12 mouse cellular contexts compared by ENCODE assay signal in genomic region chr8:121086004-121086900, GRCm38 (mm10). TPM values are rescaled to one million over a fixed set of nuclear protein-coding genes. Genes with fewer than 3 reads are reported as not detected.
A peak's percentile ranks its signal among the peaks of the same experiment; 100 is the strongest.
DNase-seq lines count a peak whose midpoint lies in the region; ATAC-seq lines count a peak whose summit lies in the region.
"Had no signal": no experiment of that assay in that cellular context is flagged by ENCODE, and none has a peak within 500 bp of the region (broad histone marks: within the 10 kb centered on the region; RNA-seq: fewer than 3 reads in every experiment).

No protein-coding gene starts in this region.

- H3K27ac ChIP-seq in kidney, embryonic 14.5 days (ENCODE audit: low read depth, low read length), result no peak overlapping the region
- no peak overlapping the region for H3K27ac ChIP-seq in embryonic facial prominence, embryonic 14.5 days (replicated peaks; ENCODE audit: low read depth, low read length)
- no peak overlapping the region for H3K27ac ChIP-seq in limb, embryonic 10.5 days

- H3K9me3 ChIP-seq in kidney, embryonic 14.5 days (ENCODE audit: control insufficient read depth, low read length), result no peaks in the 10 kb centered on the region
- no peaks in the 10 kb centered on the region for H3K9me3 ChIP-seq in embryonic facial prominence, embryonic 14.5 days (ENCODE audit: control insufficient read depth, low read length)
- no peaks in the 10 kb centered on the region for H3K9me3 ChIP-seq in limb, embryonic 10.5 days (replicated peaks)

- WGBS in kidney, embryonic 14.5 days, result 23% methylated on average over 19 of the region's 19 CpGs
- WGBS in embryonic facial prominence, embryonic 14.5 days, result 31% methylated on average over 19 of the region's 19 CpGs
- 7% methylated on average over 19 of the region's 19 CpGs for WGBS in limb, embryonic 10.5 days

- H3K36me3 ChIP-seq in kidney, embryonic 14.5 days (ENCODE audit: control insufficient read depth, insufficient read depth, low read length), result no peaks in the 10 kb centered on the region
- no peaks in the 10 kb centered on the region for H3K36me3 ChIP-seq in embryonic facial prominence, embryonic 14.5 days (ENCODE audit: control insufficient read depth, insufficient read depth, low read length)
- no peaks in the 10 kb centered on the region for H3K36me3 ChIP-seq in limb, embryonic 10.5 days

- ATAC-seq in kidney, embryonic 14.5 days (ENCODE audit: low FRiP score, low TSS enrichment), result no peak
- ATAC-seq in embryonic facial prominence, embryonic 14.5 days (ENCODE audit: low read depth), result no peak

- peaks cover 23% of the 10 kb centered on the region for H3K4me1 ChIP-seq in kidney, embryonic 14.5 days (ENCODE audit: control insufficient read depth, insufficient read depth, low read length)
- H3K4me1 ChIP-seq in embryonic facial prominence, embryonic 14.5 days (ENCODE audit: control insufficient read depth, insufficient read depth, low read length), result peaks cover 6% of the 10 kb centered on the region; the same call in 1 of the 2 replicates
- H3K4me1 ChIP-seq in limb, embryonic 10.5 days, result peaks cover 66% of the 10 kb centered on the region

- H3K4me3 ChIP-seq in kidney, embryonic 14.5 days (ENCODE audit: low read length), result peak overlapping the region; percentile 56; the same call in 1 of the 2 replicates
- H3K4me3 ChIP-seq in embryonic facial prominence, embryonic 14.5 days (ENCODE audit: low read depth, low read length), result peak overlapping the region; percentile 50
- H3K4me3 ChIP-seq in limb, embryonic 10.5 days, result no peak overlapping the region

- H3K4me2 ChIP-seq in kidney, embryonic 14.5 days (replicated peaks; ENCODE audit: low read depth, low read length), result no peak overlapping the region
- H3K4me2 ChIP-seq in embryonic facial prominence, embryonic 14.5 days (ENCODE audit: low read depth, low read length), result peak overlapping the region; percentile 95

- H3K9ac ChIP-seq in kidney, embryonic 14.5 days (ENCODE audit: low read depth, low read length), result no peak overlapping the region
- H3K9ac ChIP-seq in embryonic facial prominence, embryonic 14.5 days (ENCODE audit: low read depth, low read length), result peak overlapping the region; percentile 67

- peaks cover 98% of the 10 kb centered on the region for H3K27me3 ChIP-seq in kidney, embryonic 14.5 days (ENCODE audit: control insufficient read depth, insufficient read depth, low read length)
- H3K27me3 ChIP-seq in embryonic facial prominence, embryonic 14.5 days (replicated peaks; ENCODE audit: control insufficient read depth, insufficient read depth, low read length), result peaks cover 100% of the 10 kb centered on the region
- peaks cover 100% of the 10 kb centered on the region for H3K27me3 ChIP-seq in limb, embryonic 10.5 days (ENCODE audit: low read depth, poor library complexity, severe bottlenecking)

- DNase-seq in kidney, postnatal 10 days, result no peak
- no peak for DNase-seq in embryonic facial prominence, embryonic 14.5 days (ENCODE audit: low spot score)
- DNase-seq in limb, embryonic 10.5 days (ENCODE audit: low spot score), result peak; percentile 52
- DNase-seq in neural tube, embryonic 10.5 days (ENCODE audit: extremely low spot score, low spot score), result peak; percentile 52
- no peak for DNase-seq in Muller cell, postnatal 12 days (ENCODE audit: inconsistent ontology term)
- DNase-seq in MN1 (ENCODE audit: low spot score), result no peak
- DNase-seq in thymus, postnatal 36 days, result no peak
- DNase-seq: adrenal gland, postnatal 36 days; cerebellum, adult 2 months; heart, postnatal 14 days; kidney, adult 9 months had no signal

RNA-seq across cellular contexts. Expression of gene Foxf1, which starts 2.1 kb away (rescaled TPM):
- 0.74 and 0.93 TPM in 2 replicates for polyA plus RNA-seq in kidney, embryonic 14.5 days (2014; fragmentation: Nextera tagmentation; extraction: Ambion mirVana)
- polyA plus RNA-seq in embryonic facial prominence, embryonic 14.5 days (2014; fragmentation: Nextera tagmentation; extraction: Ambion mirVana), result 7.0 and 7.6 TPM in 2 replicates
- polyA plus RNA-seq in limb, embryonic 10.5 days (2016; fragmentation: Nextera tagmentation; extraction: Ambion mirVana), result 0.48 and 4.4 TPM in 2 replicates

RNA-seq across cellular contexts. Expression of gene Mthfsd, which starts 21.9 kb away (rescaled TPM):
- 67.0 and 72.8 TPM in 2 replicates for polyA plus RNA-seq in kidney, embryonic 14.5 days (2014; fragmentation: Nextera tagmentation; extraction: Ambion mirVana)
- polyA plus RNA-seq in embryonic facial prominence, embryonic 14.5 days (2014; fragmentation: Nextera tagmentation; extraction: Ambion mirVana), result 46.1 and 56.7 TPM in 2 replicates
- polyA plus RNA-seq in limb, embryonic 10.5 days (2016; fragmentation: Nextera tagmentation; extraction: Ambion mirVana), result 58.5 and 67.6 TPM in 2 replicates

RNA-seq across cellular contexts. Expression of gene Foxc2, which starts 29.7 kb away (rescaled TPM):
- polyA plus RNA-seq in kidney, embryonic 14.5 days (2014; fragmentation: Nextera tagmentation; extraction: Ambion mirVana), result 48.3 and 52.3 TPM in 2 replicates
- 7.4 and 9.4 TPM in 2 replicates for polyA plus RNA-seq in embryonic facial prominence, embryonic 14.5 days (2014; fragmentation: Nextera tagmentation; extraction: Ambion mirVana)
- polyA plus RNA-seq in limb, embryonic 10.5 days (2016; fragmentation: Nextera tagmentation; extraction: Ambion mirVana), result 2.3 and 3.3 TPM in 2 replicates

RNA-seq across cellular contexts. Expression of gene Foxl1, which starts 41.5 kb away (rescaled TPM):
- polyA plus RNA-seq in kidney, embryonic 14.5 days (2014; fragmentation: Nextera tagmentation; extraction: Ambion mirVana), result 6.6 and 7.1 TPM in 2 replicates
- polyA plus RNA-seq in embryonic facial prominence, embryonic 14.5 days (2014; fragmentation: Nextera tagmentation; extraction: Ambion mirVana), result 0.32 and 0.96 TPM in 2 replicates
- 0.13 and 0.15 TPM in 2 replicates for polyA plus RNA-seq in limb, embryonic 10.5 days (2016; fragmentation: Nextera tagmentation; extraction: Ambion mirVana)
- polyA plus RNA-seq: cerebellum, adult 2 months had no signal

Comparison
In these comparisons a context has a peak if more than half of its experiments do, and no peak if none do; other contexts are left out.
1. DNase-seq: peak in limb, embryonic 10.5 days (single experiment) and neural tube, embryonic 10.5 days (single experiment); none in kidney, postnatal 10 days (single experiment), embryonic facial prominence, embryonic 14.5 days (single experiment), Muller cell, postnatal 12 days (single experiment), MN1 (single experiment) and thymus, postnatal 36 days (0 of 2).